Mouse (Mus musculus) gastrocnemius, postnatal 14 days (tissue): ENCODE results near the gene Vsnl1. TPM values are rescaled to one million over a fixed set of nuclear protein-coding genes. Genes with fewer than 3 reads are reported as not detected.
A peak's percentile ranks its signal among the peaks of the same experiment; 100 is the strongest.

Experiments
- DNase-seq: peaks from one replicate; pipeline ENCODE4 v3.0.0; 2021; ENCODE audit warnings: mixed read lengths
- intact Hi-C: fragments of 180-260 bp; cut with DNase I; formaldehyde crosslinking; loops from one replicate; pipeline ENCODE4 v1.15.1; 2025; ENCODE audit warnings: low total_unique reads
- long read RNA-seq, 2 experiments: library from polyadenylated mRNA; stranded (forward); transcript quantifications; one replicate each; pipeline ENCODE4 v2.0.0; 2021
- total RNA-seq, 2 experiments: library from RNA; stranded (reverse); gene quantifications; 2 replicates each; pipeline ENCODE4 v1.2.3; 2021

Gene Vsnl1
- total RNA-seq, result under 1 TPM in 1 of 2 experiments, not detected in 1; 0.11 TPM
- long read RNA-seq, experiment 1, result 0 reads
- long read RNA-seq, experiment 2, result 0 reads

- intact Hi-C loops, result no loop called here
- peak; percentile 68 for DNase-seq
These were observed at the start of gene Vsnl1 for GRCm38 (mm10) chr12:11436497-11437265. TSS of gene Vsnl1 (minus strand) at chr12:11436613.

GRCm38 (mm10) chr12:11456632-11457031 is 20.2 kb upstream of the Vsnl1 start:
- DNase-seq, result no peak
- intact Hi-C loops, result no loop called here

- no peak for DNase-seq
- intact Hi-C loops, result no loop called here
These were observed 19.8 kb upstream of the Vsnl1 start for GRCm38 (mm10) chr12:11456213-11456612.

- DNase-seq, result peak; percentile 85
- intact Hi-C loops, result no loop called here
These were observed 19.3 kb upstream of the Vsnl1 start, which contains the start of gene Rad51ap2 for GRCm38 (mm10) chr12:11455549-11456194. TSS of gene Rad51ap2 (plus strand) at chr12:11456079.

GRCm38 (mm10) chr12:11454146-11454545 is 17.7 kb upstream of the Vsnl1 start:
- intact Hi-C loops, result no loop called here
- no peak for DNase-seq

- intact Hi-C loops, result no loop called here
- no peak for DNase-seq
These were observed 1.6 kb upstream of the Vsnl1 start for GRCm38 (mm10) chr12:11437907-11438447.

GRCm38 (mm10) chr12:11437266-11437906 is 973 bp upstream of the Vsnl1 start:
- intact Hi-C loops, result no loop called here
- DNase-seq, result peak; percentile 68

GRCm38 (mm10) chr12:11436023-11436350 is 426 bp downstream of the Vsnl1 start:
- no peak for DNase-seq
- intact Hi-C loops, result no loop called here

GRCm38 (mm10) chr12:11435246-11436022 is 979 bp downstream of the Vsnl1 start:
- intact Hi-C loops, result no loop called here
- no peak for DNase-seq

GRCm38 (mm10) chr12:11434446-11434845 is 2.0 kb downstream of the Vsnl1 start:
- DNase-seq, result no peak
- intact Hi-C loops, result no loop called here

- intact Hi-C loops, result no loop called here
These were observed 2.7 kb downstream of the Vsnl1 start for GRCm38 (mm10) chr12:11433716-11434115.

GRCm38 (mm10) chr12:11433126-11433525 is 3.3 kb downstream of the Vsnl1 start:
- DNase-seq, result no peak
- intact Hi-C loops, result no loop called here

More at GRCm38 (mm10) chr12:11433716-11434115, 2.7 kb downstream of the Vsnl1 start:
- DNase-seq, result no peak

GRCm38 (mm10) chr12:11427396-11427795 is 9.0 kb downstream of the Vsnl1 start:
- intact Hi-C loops, result no loop called here
- DNase-seq, result no peak

- intact Hi-C loops, result no loop called here
These were observed 18.3 kb downstream of the Vsnl1 start for GRCm38 (mm10) chr12:11418112-11418511.

GRCm38 (mm10) chr12:11407679-11408078 is 28.7 kb downstream of the Vsnl1 start:
- intact Hi-C loops, result no loop called here
- DNase-seq, result no peak

More at GRCm38 (mm10) chr12:11418112-11418511, 18.3 kb downstream of the Vsnl1 start:
- DNase-seq, result no peak

GRCm38 (mm10) chr12:11398791-11399190 is 37.6 kb downstream of the Vsnl1 start:
- intact Hi-C loops, result no loop called here
- DNase-seq, result no peak

GRCm38 (mm10) chr12:11397029-11397428 is 39.4 kb downstream of the Vsnl1 start:
- DNase-seq, result no peak
- intact Hi-C loops, result no loop called here

GRCm38 (mm10) chr12:11395470-11395869 is 40.9 kb downstream of the Vsnl1 start:
- intact Hi-C loops, result no loop called here
- no peak for DNase-seq

- DNase-seq, result no peak
- intact Hi-C loops, result no loop called here
These were observed 43.9 kb downstream of the Vsnl1 start for GRCm38 (mm10) chr12:11392525-11392924.
